Mouse (Mus musculus) thymus, postnatal 36 days (tissue): Measurements from ENCODE around the gene Btnl6.
"Not testable (repeated sequence)": the region's sequence is repeated elsewhere in the genome, so short reads cannot be mapped to it uniquely, and the experiment has no call there.

Experiments
- DNase-seq, 2 experiments: peaks; one replicate each; pipeline ENCODE4 v3.0.0; 2022; ENCODE audit warnings: mixed read lengths in 2 of 2

Btnl6 gene

GRCm38 (mm10) chr17:34517252-34517651 lies at the start of gene Btnl6:
Gene Btnl6, minus strand, starts transcription at chr17:34517352.
- no peak for DNase-seq

- DNase-seq = no peak
Observed at GRCm38 (mm10) chr17:34564796-34565195, 47.6 kb upstream of the Btnl6 start.

GRCm38 (mm10) chr17:34564003-34564421 lies 46.9 kb upstream of the Btnl6 start, which contains the start of gene Notch4:
Gene Notch4, plus strand, starts transcription at chr17:34564268.
- no peak for DNase-seq

- DNase-seq = no peak
Observed at GRCm38 (mm10) chr17:34563354-34563753, 46.2 kb upstream of the Btnl6 start.

- DNase-seq = no peak
Observed at GRCm38 (mm10) chr17:34562595-34562994, 45.4 kb upstream of the Btnl6 start.

GRCm38 (mm10) chr17:34561200-34561599 lies 44.0 kb upstream of the Btnl6 start:
- no peak for DNase-seq

GRCm38 (mm10) chr17:34560438-34560837 lies 43.3 kb upstream of the Btnl6 start:
- DNase-seq = no peak

GRCm38 (mm10) chr17:34559895-34560294 lies 42.7 kb upstream of the Btnl6 start:
- no peak for DNase-seq

GRCm38 (mm10) chr17:34559116-34559515 lies 42.0 kb upstream of the Btnl6 start:
- no peak for DNase-seq

GRCm38 (mm10) chr17:34557411-34557810 lies 40.3 kb upstream of the Btnl6 start:
- DNase-seq = no peak

- DNase-seq = no peak
Observed at GRCm38 (mm10) chr17:34556406-34556805, 39.3 kb upstream of the Btnl6 start.

GRCm38 (mm10) chr17:34555483-34555882 lies 38.3 kb upstream of the Btnl6 start:
- DNase-seq = peak; percentile 63 to 75

- DNase-seq = no peak
Observed at GRCm38 (mm10) chr17:34549843-34550242, 32.7 kb upstream of the Btnl6 start.

GRCm38 (mm10) chr17:34549156-34549555 lies 32.0 kb upstream of the Btnl6 start:
- no peak for DNase-seq

GRCm38 (mm10) chr17:34547601-34548000 lies 30.4 kb upstream of the Btnl6 start:
- no peak for DNase-seq

GRCm38 (mm10) chr17:34546797-34547196 lies 29.6 kb upstream of the Btnl6 start:
- no peak for DNase-seq

GRCm38 (mm10) chr17:34543567-34543966 lies 26.4 kb upstream of the Btnl6 start:
- DNase-seq = not testable (repeated sequence)

- no peak for DNase-seq
Observed at GRCm38 (mm10) chr17:34532671-34533070, 15.5 kb upstream of the Btnl6 start.

GRCm38 (mm10) chr17:34519001-34519400 lies 1.8 kb upstream of the Btnl6 start:
- DNase-seq = no peak

GRCm38 (mm10) chr17:34518571-34518970 lies 1.4 kb upstream of the Btnl6 start:
- not testable (repeated sequence) for DNase-seq

GRCm38 (mm10) chr17:34517795-34518194 lies 643 bp upstream of the Btnl6 start:
- DNase-seq = no peak

- DNase-seq = no peak
Observed at GRCm38 (mm10) chr17:34516514-34516913, 638 bp downstream of the Btnl6 start.

GRCm38 (mm10) chr17:34511723-34512122 lies 5.4 kb downstream of the Btnl6 start:
- not testable (repeated sequence) for DNase-seq

- DNase-seq = no peak
Observed at GRCm38 (mm10) chr17:34507591-34507990, 9.6 kb downstream of the Btnl6 start.

GRCm38 (mm10) chr17:34497726-34498125 lies 19.4 kb downstream of the Btnl6 start:
- DNase-seq = not testable (repeated sequence)

- DNase-seq = not testable (repeated sequence)
Observed at GRCm38 (mm10) chr17:34497319-34497718, 19.8 kb downstream of the Btnl6 start.
